Mouse (Mus musculus): Measurements from ENCODE around the gene Cldn15. TPM values are rescaled to one million over a fixed set of nuclear protein-coding genes. Genes with fewer than 3 reads are reported as not detected.

Cldn15 gene
- polyA plus RNA-seq, 1 experiment from 2014 or later: not detected

DNA sequence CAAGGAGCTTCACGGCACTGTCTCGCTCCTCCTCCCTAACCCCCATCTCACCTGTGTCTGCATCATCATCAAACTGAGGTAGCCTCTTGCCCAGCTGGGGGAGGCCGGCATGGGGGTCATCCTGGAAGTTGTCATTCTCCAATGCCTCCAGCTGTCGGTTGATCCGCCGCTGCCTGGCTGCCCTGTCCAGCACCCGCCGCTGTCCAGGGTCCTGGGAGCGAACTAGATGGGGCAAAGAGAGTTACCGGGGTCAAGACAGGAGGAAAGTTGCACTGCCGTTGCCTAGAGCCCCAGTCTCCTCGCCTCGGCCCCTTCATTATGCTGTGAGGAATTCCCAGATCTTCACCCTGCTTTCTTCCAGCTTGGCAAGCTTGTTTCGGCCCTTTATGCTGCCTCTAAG, 18.4 kb downstream of the Cldn15 start:
- no peak overlapping the region for H3K4me3 ChIP-seq (ENCODE audit: low read depth, low read length)
- H3K4me1 ChIP-seq (ENCODE audit: control insufficient read depth, insufficient read depth, low read length): peaks cover 8% of the 10 kb centered on the region
- no peaks in the 10 kb centered on the region for H3K9me3 ChIP-seq (replicated peaks; ENCODE audit: control insufficient read depth, low read length)
- ATAC-seq (no peak), DNase-seq (ENCODE audit: low spot score) (no peak)
- WGBS: 65% methylated on average over 14 of the region's 14 CpGs
- H3K9ac ChIP-seq (ENCODE audit: low read length): no peak overlapping the region
- no peaks in the 10 kb centered on the region for H3K27me3 ChIP-seq (replicated peaks; ENCODE audit: control insufficient read depth, insufficient read depth, low read length)
- no peak overlapping the region for H3K27ac ChIP-seq (ENCODE audit: low read depth, low read length)
- peaks cover 34% of the 10 kb centered on the region for H3K36me3 ChIP-seq (ENCODE audit: control insufficient read depth, insufficient read depth, low read length)
- no peak overlapping the region for H3K4me2 ChIP-seq (ENCODE audit: low read length)

DNA sequence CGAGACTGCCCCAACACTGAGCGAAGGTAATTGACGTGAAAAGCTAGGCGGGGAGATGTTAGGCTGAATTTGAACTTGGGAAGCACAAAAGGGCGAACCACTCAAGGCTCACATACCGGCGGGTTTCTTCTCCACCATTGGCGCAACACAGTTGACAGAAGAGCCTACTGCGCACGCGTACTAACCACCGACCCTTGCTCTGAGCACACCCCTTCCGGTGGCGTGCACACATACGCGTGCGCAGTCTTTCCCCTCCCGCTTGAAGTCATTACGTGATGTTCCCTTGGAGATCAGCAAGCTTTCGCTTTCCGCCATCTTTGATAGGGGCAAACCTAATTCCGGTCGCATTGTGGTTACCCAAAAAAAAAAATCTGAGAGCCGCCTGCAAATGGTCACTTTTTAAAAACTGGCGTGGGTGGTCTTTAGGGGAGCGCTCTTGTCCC, 20.3 kb downstream of the Cldn15 start, which contains the start of gene Plod3:
Gene Plod3, plus strand, starts transcription at position 325 of the 443 bp plus-strand sequence.
- Histone ChIP-seq H3K9me3 (replicated peaks; ENCODE audit: control insufficient read depth, low read length) (no peaks in the 10 kb centered on the region), H3K36me3 (ENCODE audit: control insufficient read depth, insufficient read depth, low read length) (peaks cover 45% of the 10 kb centered on the region), H3K9ac (ENCODE audit: low read length) (peak within 1 kb of the TSS; percentile 98), H3K27ac (ENCODE audit: low read depth, low read length) (peak within 1 kb of the TSS; percentile 94), H3K27me3 (replicated peaks; ENCODE audit: control insufficient read depth, insufficient read depth, low read length) (no peaks in the 10 kb centered on the region), H3K4me3 (ENCODE audit: low read depth, low read length) (peak within 1 kb of the TSS; percentile 87), H3K4me1 (ENCODE audit: control insufficient read depth, insufficient read depth, low read length) (peaks cover 8% of the 10 kb centered on the region), H3K4me2 (ENCODE audit: low read length) (peak within 1 kb of the TSS; percentile 93)
- ATAC-seq (peak; percentile 92), DNase-seq (ENCODE audit: low spot score) (peak; percentile 100)
- WGBS: 0% methylated on average over 26 of the region's 26 CpGs

DNA sequence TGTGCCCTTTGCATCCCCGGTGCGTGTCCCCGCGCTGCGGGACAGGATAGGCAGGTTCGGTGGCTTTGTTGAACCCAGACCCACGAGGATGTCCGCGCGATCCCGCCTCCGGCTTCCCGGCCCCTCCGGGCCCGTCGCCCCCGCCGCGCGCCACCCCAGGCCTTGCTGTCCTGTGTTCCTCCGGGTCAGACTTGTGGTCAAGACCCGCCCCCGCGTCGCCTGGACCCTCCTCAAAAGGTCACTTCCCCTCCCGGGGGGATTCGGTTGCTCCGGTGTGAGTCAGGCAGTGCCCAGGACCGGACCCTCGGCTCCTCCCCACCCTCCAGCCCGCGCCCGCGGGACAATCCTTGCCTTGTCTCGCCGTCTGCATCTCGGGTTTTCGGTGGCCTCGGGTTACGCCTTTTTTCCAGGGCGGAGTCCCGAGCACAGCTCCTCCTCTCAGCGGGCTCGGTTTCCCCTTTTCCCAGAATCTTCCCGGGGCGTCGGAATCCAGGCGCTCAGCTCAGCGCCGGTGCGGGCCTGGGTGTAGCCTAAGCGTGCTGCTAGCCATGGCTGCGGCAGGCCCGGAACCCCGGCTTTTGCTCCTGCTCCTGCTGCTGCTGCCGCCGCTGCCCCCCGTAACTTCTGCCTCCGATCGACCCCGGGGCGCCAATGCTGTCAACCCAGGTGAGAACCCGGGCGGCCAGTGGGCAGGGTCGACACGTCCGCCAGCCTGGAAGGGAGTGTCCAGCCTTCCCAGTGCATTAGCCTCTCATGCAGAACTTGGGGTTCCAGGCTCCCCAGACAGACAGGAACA, 20.9 kb downstream of the Cldn15 start:
- Histone ChIP-seq H3K9ac (ENCODE audit: low read length) (peak overlapping the region; percentile 98), H3K27ac (ENCODE audit: low read depth, low read length) (peak overlapping the region; percentile 94), H3K4me2 (ENCODE audit: low read length) (peak overlapping the region; percentile 93), H3K9me3 (replicated peaks; ENCODE audit: control insufficient read depth, low read length) (no peaks in the 10 kb centered on the region), H3K4me1 (ENCODE audit: control insufficient read depth, insufficient read depth, low read length) (peaks cover 8% of the 10 kb centered on the region), H3K4me3 (ENCODE audit: low read depth, low read length) (peak overlapping the region; percentile 87), H3K27me3 (replicated peaks; ENCODE audit: control insufficient read depth, insufficient read depth, low read length) (no peaks in the 10 kb centered on the region), H3K36me3 (ENCODE audit: control insufficient read depth, insufficient read depth, low read length) (peaks cover 45% of the 10 kb centered on the region)
- ATAC-seq: peak; percentile 64
- peak; percentile 73 for DNase-seq (ENCODE audit: low spot score)
- WGBS: under 1% methylated on average over 64 of the region's 67 CpGs

DNA sequence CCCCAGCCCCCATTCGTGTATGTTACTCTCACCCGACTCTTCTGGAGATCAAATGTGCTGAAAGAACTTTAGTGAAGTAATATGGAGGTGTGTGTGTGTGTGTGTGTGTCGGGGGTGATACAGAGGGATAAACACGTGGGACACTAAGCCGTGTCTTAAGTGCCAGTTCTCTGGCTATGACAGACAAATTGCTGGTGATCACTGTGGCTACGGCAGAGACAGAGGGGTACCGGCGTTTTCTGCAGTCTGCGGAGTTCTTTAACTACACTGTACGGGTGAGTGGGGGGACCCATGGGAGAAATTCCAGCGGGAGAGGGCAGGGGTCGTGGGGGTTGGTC, 21.5 kb downstream of the Cldn15 start, which contains the start of gene Znhit1:
Gene Znhit1, minus strand, starts transcription at position 88 of the 338 bp plus-strand sequence.
- Histone ChIP-seq H3K4me1 (ENCODE audit: control insufficient read depth, insufficient read depth, low read length) (peaks cover 8% of the 10 kb centered on the region), H3K9ac (ENCODE audit: low read length) (peak within 1 kb of the TSS; percentile 98), H3K36me3 (ENCODE audit: control insufficient read depth, insufficient read depth, low read length) (peaks cover 50% of the 10 kb centered on the region), H3K4me3 (ENCODE audit: low read depth, low read length) (peak within 1 kb of the TSS; percentile 87), H3K4me2 (ENCODE audit: low read length) (peak within 1 kb of the TSS; percentile 93), H3K27ac (ENCODE audit: low read depth, low read length) (peak within 1 kb of the TSS; percentile 94), H3K9me3 (replicated peaks; ENCODE audit: control insufficient read depth, low read length) (no peaks in the 10 kb centered on the region), H3K27me3 (replicated peaks; ENCODE audit: control insufficient read depth, insufficient read depth, low read length) (no peaks in the 10 kb centered on the region)
- 7% methylated on average over 12 of the region's 12 CpGs for WGBS
- no peak for ATAC-seq
- DNase-seq (ENCODE audit: low spot score): peak; percentile 32

DNA sequence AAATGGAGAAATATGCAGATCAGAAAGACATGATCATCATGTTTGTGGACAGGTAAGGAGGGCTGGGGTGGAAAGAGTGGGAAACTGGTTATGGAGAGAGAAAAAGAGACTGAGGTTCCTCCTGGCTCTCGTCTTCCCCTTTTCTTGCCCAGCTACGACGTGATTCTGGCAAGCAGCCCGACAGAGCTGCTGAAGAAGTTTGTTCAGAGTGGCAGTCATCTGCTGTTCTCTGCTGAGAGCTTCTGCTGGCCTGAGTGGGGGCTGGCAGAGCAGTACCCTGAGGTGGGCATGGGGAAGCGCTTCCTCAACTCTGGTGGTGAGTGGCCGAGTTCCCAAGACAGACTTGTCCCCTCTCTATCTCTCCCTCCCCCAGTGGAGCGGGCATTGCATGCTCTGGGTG, 22.0 kb downstream of the Cldn15 start:
- DNase-seq (ENCODE audit: low spot score): peak; percentile 33
- no peak overlapping the region for H3K27ac ChIP-seq (ENCODE audit: low read depth, low read length)
- 74% methylated on average over 4 of the region's 7 CpGs for WGBS

DNA sequence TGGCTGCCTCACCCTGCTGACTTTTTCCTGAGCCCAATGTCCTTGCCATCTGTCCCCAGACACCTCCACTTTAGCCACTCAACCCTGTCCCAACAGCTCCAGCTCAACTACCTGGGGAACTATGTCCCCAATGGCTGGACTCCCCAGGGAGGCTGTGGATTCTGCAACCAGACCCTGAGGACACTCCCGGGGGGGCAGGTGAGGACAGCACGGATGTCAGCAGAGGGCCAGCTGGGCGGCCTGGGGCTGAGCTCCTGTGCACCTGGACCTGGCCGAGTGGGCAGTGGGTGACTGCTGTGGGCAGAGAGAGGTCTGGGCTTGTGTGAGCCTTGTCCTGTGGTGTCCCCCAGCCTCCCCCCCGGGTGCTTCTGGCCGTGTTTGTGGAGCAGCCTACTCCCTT, 23.4 kb downstream of the Cldn15 start:
- H3K4me3 ChIP-seq (ENCODE audit: low read depth, low read length): no peak overlapping the region
- peaks cover 60% of the 10 kb centered on the region for H3K36me3 ChIP-seq (ENCODE audit: control insufficient read depth, insufficient read depth, low read length)
- H3K9ac ChIP-seq (ENCODE audit: low read length): no peak overlapping the region
- no peaks in the 10 kb centered on the region for H3K9me3 ChIP-seq (replicated peaks; ENCODE audit: control insufficient read depth, low read length)
- DNase-seq (ENCODE audit: low spot score) (no peak), ATAC-seq (no peak)
- 84% methylated on average over 6 of the region's 6 CpGs for WGBS
- no peaks in the 10 kb centered on the region for H3K27me3 ChIP-seq (replicated peaks; ENCODE audit: control insufficient read depth, insufficient read depth, low read length)
- no peak overlapping the region for H3K27ac ChIP-seq (ENCODE audit: low read depth, low read length)
- H3K4me1 ChIP-seq (ENCODE audit: control insufficient read depth, insufficient read depth, low read length): peaks cover 8% of the 10 kb centered on the region
- no peak overlapping the region for H3K4me2 ChIP-seq (ENCODE audit: low read length)

More for the DNA sequence above, 22.0 kb downstream of the Cldn15 start:
- Histone ChIP-seq H3K36me3 (ENCODE audit: control insufficient read depth, insufficient read depth, low read length) (peaks cover 54% of the 10 kb centered on the region), H3K9ac (ENCODE audit: low read length) (peak overlapping the region; percentile 98), H3K4me1 (ENCODE audit: control insufficient read depth, insufficient read depth, low read length) (peaks cover 8% of the 10 kb centered on the region), H3K4me3 (ENCODE audit: low read depth, low read length) (peak overlapping the region; percentile 87), H3K4me2 (ENCODE audit: low read length) (peak overlapping the region; percentile 93), H3K9me3 (replicated peaks; ENCODE audit: control insufficient read depth, low read length) (no peaks in the 10 kb centered on the region), H3K27me3 (replicated peaks; ENCODE audit: control insufficient read depth, insufficient read depth, low read length) (no peaks in the 10 kb centered on the region)
- no peak for ATAC-seq

DNA sequence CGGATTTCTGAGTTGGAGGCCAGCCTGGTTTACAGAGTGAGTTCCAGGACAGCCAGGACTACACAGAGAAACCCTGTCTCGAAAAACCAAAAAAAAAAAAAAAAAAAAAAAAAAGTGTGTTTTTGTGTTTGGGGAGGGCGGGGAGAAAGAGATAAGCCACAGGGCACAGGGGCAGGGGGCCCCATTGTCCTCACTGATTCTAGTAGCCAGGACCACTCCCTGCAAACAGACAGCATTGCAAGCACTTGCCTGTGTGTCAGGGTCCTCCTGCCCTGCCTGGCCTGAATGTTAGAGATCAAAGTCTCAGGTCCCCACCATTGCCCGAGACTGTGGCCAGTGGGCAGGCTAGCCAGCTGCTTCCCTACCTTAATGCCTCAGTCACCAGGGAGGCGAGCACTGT, 33.0 kb downstream of the Cldn15 start:
- 78% methylated on average over 4 of the region's 5 CpGs for WGBS
- Histone ChIP-seq H3K27me3 (replicated peaks; ENCODE audit: control insufficient read depth, insufficient read depth, low read length) (no peaks in the 10 kb centered on the region), H3K27ac (ENCODE audit: low read depth, low read length) (no peak overlapping the region), H3K4me3 (ENCODE audit: low read depth, low read length) (no peak overlapping the region), H3K9ac (ENCODE audit: low read length) (no peak overlapping the region), H3K9me3 (replicated peaks; ENCODE audit: control insufficient read depth, low read length) (no peaks in the 10 kb centered on the region), H3K36me3 (ENCODE audit: control insufficient read depth, insufficient read depth, low read length) (peaks cover 24% of the 10 kb centered on the region), H3K4me1 (ENCODE audit: control insufficient read depth, insufficient read depth, low read length) (no peaks in the 10 kb centered on the region), H3K4me2 (ENCODE audit: low read length) (no peak overlapping the region)
- DNase-seq (ENCODE audit: low spot score) (no peak), ATAC-seq (no peak)

DNA sequence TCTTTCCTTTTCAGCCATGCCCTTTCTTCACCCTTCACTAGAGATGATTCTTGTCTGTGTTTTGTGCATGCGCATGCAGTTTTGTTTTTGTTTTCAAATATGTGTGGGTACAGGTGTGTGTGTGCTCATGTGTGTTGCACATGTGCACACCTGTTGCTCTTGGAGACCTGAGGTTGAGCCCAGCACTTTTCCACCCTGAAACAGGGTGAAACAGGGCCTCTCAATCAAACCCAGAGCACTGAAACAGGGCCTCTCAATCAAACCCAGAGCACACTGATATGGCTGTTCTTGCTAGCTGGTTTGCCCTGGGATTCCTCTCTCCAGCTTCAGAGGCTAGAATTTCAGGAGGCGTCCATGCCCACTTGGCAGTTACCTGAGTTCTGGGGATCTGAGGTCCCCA, 34.2 kb downstream of the Cldn15 start:
- Histone ChIP-seq H3K9ac (ENCODE audit: low read length) (no peak overlapping the region), H3K4me1 (ENCODE audit: control insufficient read depth, insufficient read depth, low read length) (no peaks in the 10 kb centered on the region), H3K4me3 (ENCODE audit: low read depth, low read length) (no peak overlapping the region), H3K9me3 (replicated peaks; ENCODE audit: control insufficient read depth, low read length) (no peaks in the 10 kb centered on the region), H3K36me3 (ENCODE audit: control insufficient read depth, insufficient read depth, low read length) (peaks cover 12% of the 10 kb centered on the region), H3K27me3 (replicated peaks; ENCODE audit: control insufficient read depth, insufficient read depth, low read length) (no peaks in the 10 kb centered on the region), H3K4me2 (ENCODE audit: low read length) (no peak overlapping the region), H3K27ac (ENCODE audit: low read depth, low read length) (no peak overlapping the region)
- WGBS: 88% methylated on average over 2 of the region's 2 CpGs
- ATAC-seq (no peak), DNase-seq (ENCODE audit: low spot score) (no peak)

DNA sequence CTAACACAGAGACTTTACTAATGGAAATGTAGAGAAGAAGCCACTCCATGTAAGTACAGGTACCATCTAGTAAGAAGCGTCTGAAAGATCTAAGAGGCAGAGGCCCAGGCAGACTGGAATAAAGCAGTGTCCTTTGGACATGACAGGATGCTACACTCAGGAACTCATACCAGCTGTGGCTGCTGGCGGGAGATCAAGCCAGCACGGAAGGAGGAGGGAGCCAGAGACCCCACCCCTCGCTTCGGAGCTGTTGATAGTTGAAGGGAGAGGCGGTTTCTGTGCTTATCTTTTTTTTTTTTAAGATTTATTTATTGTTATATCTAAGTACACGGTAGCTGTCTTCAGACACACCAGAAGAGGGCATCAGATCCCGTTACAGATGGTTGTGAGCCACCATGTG, 40.9 kb downstream of the Cldn15 start:
- Histone ChIP-seq H3K4me2 (ENCODE audit: low read length) (no peak overlapping the region), H3K27ac (ENCODE audit: low read depth, low read length) (no peak overlapping the region), H3K4me1 (ENCODE audit: control insufficient read depth, insufficient read depth, low read length) (no peaks in the 10 kb centered on the region), H3K27me3 (replicated peaks; ENCODE audit: control insufficient read depth, insufficient read depth, low read length) (no peaks in the 10 kb centered on the region), H3K4me3 (ENCODE audit: low read depth, low read length) (no peak overlapping the region), H3K9ac (ENCODE audit: low read length) (no peak overlapping the region), H3K36me3 (ENCODE audit: control insufficient read depth, insufficient read depth, low read length) (no peaks in the 10 kb centered on the region), H3K9me3 (replicated peaks; ENCODE audit: control insufficient read depth, low read length) (no peaks in the 10 kb centered on the region)
- 64% methylated on average over 8 of the region's 8 CpGs for WGBS
- DNase-seq (ENCODE audit: low spot score): no peak
- ATAC-seq: no peak

All from forebrain, embryonic 14.5 days (tissue).